Mouse (Mus musculus) frontal cortex, postnatal 36 days (tissue): ENCODE measurements around the gene Gm11232.

ENCODE experiments used
- DNase-seq, 2 experiments: peaks; one replicate each; pipeline ENCODE4 v3.0.0; 2022; ENCODE audit warnings: low spot score in 2 of 2

Gm11232 gene

GRCm38 (mm10) chr4:71757865-71758264 is at the start of gene Gm11232:
Gm11232 (minus strand) TSS chr4:71757965.
- DNase-seq = no peak

GRCm38 (mm10) chr4:71805977-71806534 is 48.3 kb upstream of the Gm11232 start:
- DNase-seq = no peak

DNA sequence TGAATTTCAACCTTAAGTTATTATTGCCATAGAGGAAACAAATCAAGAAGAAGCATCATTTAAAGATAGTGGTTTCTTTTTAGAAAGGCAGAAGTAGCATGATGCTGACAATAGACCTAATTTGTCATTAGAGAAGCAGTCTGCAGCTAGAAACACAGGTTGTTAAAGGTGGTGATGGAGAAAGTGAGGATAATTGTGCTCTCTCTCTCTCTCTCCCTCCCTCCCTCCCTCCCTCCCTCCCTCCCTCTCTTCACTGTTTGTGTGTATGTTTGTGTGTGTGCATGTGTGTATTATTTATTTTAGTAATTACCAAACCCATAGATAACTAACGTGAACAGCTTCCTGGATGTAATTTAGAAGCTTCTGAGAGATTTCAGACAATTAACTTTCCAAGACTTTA is 7.8 kb upstream of the Gm11232 start:
- DNase-seq = no peak

DNA sequence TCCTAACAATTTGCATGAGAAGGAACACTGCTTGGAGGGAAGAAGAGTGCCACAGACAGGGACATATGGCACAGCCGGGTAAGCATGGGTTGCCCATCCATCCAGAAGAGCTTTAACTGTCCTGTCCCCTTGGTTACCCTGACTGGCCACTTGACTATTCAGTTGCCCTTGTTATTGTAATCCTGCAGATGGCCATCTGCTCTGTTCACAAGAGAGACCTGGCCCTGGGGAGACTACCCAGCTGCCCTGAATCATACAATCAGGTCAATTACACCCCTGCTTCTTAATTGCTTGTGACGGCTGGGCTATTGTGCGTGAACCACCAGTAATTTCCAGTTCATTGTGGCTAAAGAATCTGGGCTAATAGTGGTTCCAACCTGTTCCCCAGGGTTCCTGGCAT is 7.3 kb upstream of the Gm11232 start:
- no peak for DNase-seq

DNA sequence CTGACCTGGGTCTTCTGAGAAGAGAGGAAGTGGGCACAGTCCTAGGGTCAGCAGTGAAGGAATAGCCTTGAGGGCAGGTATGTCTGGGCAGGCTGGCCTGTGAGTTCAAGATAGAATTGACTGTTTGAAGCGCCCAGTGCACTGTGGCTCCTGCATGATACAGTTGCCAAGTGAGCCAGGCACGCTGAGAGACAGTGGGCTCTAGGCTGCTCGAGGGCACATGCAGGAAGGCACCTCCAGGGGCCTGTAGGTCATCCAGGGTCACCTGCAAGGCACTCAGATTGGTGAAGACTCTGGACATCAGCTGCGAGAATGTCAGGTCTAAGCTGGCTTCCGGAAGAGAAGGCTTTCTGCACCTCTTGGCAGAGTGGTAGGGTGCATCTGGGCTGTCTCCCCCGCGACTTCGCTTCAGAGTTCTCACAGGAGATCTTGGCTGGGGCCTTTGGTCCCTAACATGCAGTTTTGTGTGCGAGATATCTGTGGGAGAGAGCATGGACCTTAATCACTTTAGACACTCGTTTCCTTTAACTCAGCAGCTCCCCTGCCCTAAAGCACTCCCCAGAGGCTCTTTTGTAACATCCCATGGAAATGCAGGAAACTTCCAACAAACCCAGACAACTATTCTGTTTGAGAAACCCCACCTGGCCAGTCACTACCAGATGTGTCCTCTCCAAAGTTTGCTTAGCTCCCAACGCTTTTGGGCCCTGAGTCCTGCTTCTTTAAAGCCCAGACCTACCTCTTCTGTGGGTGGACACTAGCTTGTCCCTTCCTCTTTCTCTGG is 1.1 kb downstream of the Gm11232 start:
- DNase-seq = no peak

GRCm38 (mm10) chr4:71745741-71746140 is 12.0 kb downstream of the Gm11232 start:
- DNase-seq = no peak

- DNase-seq = no peak
Observed at GRCm38 (mm10) chr4:71736529-71736928, 21.2 kb downstream of the Gm11232 start.

DNA sequence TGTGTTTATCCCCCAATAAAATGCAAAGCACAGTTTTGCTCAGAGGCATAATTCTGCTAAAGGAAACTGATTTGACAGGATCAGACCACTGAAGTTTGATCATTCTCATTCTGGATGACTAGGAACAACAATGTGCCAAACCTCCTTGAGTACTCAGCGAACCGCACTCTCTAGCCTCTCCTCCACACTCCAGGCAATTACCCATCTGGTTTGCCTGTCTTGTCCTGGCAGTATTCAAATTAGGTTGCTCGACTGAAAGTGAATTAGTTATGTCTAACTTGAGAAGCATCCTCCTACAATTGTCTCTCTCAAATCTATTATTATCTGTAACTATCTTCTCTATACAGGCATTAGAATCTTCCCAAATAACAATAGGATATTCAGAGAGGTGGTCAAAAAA is 22.5 kb downstream of the Gm11232 start:
- no peak for DNase-seq

DNA sequence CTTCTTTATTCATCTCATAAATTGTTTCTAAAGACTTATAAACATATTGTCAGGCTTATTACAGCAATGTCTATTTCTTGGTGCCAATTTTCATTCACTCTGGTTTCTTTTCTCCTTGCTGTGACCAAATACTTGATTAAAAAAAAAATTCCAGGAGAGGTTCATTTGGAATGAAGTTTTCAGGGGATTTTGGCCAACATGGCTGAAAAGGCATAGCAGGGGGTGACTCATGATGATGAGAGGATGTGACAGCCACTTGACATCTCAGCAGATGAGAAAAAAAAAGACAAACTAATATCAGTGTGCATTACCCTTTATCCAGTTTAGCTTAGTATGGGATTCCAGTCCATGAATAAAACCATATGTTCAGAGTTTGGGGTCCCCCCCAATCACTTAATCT is 28.4 kb downstream of the Gm11232 start:
- DNase-seq = no peak

DNA sequence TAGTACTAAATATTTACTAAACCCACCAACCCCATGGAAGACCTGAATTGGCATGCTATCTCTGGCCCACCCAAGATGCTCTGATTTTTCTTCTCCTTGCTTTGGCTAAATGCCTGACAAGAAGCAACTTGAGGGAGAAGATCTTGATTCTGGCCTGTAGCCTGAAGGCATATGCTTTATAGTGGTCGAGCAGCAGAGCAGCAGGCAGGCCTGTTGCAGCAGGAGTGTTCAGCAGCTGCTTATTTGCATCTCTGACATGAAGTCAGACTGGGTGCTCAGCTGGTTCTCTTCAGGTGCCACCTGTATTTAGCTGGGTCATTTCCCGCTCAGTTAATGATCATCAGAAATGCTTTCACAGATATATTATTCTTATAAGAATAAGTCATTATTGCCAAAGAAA is 30.2 kb downstream of the Gm11232 start:
- DNase-seq = no peak

DNA sequence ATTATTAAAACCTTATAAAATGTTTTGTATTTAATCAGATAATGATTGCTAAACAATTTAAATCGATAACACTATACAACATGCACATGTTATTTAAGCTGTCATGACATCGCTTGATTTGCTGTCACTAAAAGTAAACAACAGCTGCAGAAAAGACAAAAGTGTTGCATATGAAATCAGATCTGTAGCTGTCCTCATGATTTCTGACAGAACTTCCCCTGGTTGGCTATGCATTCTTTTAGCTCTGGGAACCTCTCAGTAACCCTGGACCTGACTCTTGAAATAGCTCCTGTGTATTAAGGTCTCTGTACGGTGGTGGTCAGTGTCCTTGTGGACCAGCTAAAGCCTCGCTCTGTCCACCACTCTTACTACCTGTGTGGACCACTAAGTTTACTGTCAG is 30.7 kb downstream of the Gm11232 start:
- DNase-seq = no peak

DNA sequence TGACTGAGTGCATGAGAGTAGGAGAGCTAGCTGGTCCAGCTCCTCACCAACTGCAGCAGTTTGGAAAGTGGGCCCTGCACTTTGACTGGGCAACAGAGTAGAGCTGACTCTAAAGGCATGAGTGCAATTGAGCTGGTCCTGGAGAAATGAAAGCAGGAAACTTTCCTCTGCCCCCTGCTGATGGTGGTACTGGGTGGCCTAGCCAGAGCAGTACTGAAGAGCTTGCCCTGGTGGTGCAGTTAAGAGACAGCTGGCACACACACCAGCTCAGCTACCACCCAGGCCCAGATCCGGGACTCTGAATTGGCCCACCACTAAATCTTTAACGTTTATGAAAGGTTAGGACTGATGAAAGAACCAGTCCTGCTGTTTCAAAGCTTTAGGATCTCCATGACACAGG is 31.9 kb downstream of the Gm11232 start:
- DNase-seq = no peak
